Mouse (Mus musculus): ENCODE measurements around the gene Mgat4b. TPM values are rescaled to one million over a fixed set of nuclear protein-coding genes. Genes with fewer than 3 reads are reported as not detected.
A peak's percentile ranks its signal among the peaks of the same experiment; 100 is the strongest.

Gene Mgat4b
- polyA plus RNA-seq, 1 experiment from 2014 or later: 56.0 TPM

- H3K27ac ChIP-seq: no peak overlapping the region
- ATAC-seq (ENCODE audit: low FRiP score): no peak
Measured at GRCm38 (mm10) chr11:50252684-50253265, 42.1 kb downstream of the Mgat4b start.

GRCm38 (mm10) chr11:50253393-50253792, 42.7 kb downstream of the Mgat4b start:
- DNase-seq (ENCODE audit: low spot score): no peak
- ATAC-seq (ENCODE audit: low FRiP score): no peak
- H3K9me3 ChIP-seq (ENCODE audit: control insufficient read depth, low read length): no peaks in the 10 kb centered on the region
- H3K4me2 ChIP-seq (replicated peaks): no peak overlapping the region
- no peaks in the 10 kb centered on the region for H3K4me1 ChIP-seq (replicated peaks; ENCODE audit: control insufficient read depth, insufficient read depth, low read length)
- H3K27ac ChIP-seq: no peak overlapping the region
- 71% methylated on average over 1 of the region's 1 CpGs for WGBS
- no peaks in the 10 kb centered on the region for H3K27me3 ChIP-seq (ENCODE audit: control insufficient read depth, insufficient read depth, low read length)
- peaks cover 26% of the 10 kb centered on the region for H3K36me3 ChIP-seq (replicated peaks; ENCODE audit: control insufficient read depth, insufficient read depth)
- no peak overlapping the region for H3K9ac ChIP-seq
- H3K4me3 ChIP-seq (replicated peaks; ENCODE audit: low read length): no peak overlapping the region

More at GRCm38 (mm10) chr11:50252684-50253265, 42.1 kb downstream of the Mgat4b start:
- H3K4me1 ChIP-seq (replicated peaks; ENCODE audit: control insufficient read depth, insufficient read depth, low read length): no peaks in the 10 kb centered on the region
- no peaks in the 10 kb centered on the region for H3K9me3 ChIP-seq (ENCODE audit: control insufficient read depth, low read length)
- no peak overlapping the region for H3K4me2 ChIP-seq (replicated peaks)
- H3K4me3 ChIP-seq (replicated peaks; ENCODE audit: low read length): no peak overlapping the region
- peaks cover 20% of the 10 kb centered on the region for H3K36me3 ChIP-seq (replicated peaks; ENCODE audit: control insufficient read depth, insufficient read depth)
- no peak overlapping the region for H3K9ac ChIP-seq
- WGBS: 74% methylated on average over 11 of the region's 11 CpGs
- DNase-seq (ENCODE audit: low spot score): no peak
- no peaks in the 10 kb centered on the region for H3K27me3 ChIP-seq (ENCODE audit: control insufficient read depth, insufficient read depth, low read length)

- WGBS: 82% methylated on average over 12 of the region's 12 CpGs
- Histone ChIP-seq H3K4me1 (replicated peaks; ENCODE audit: control insufficient read depth, insufficient read depth, low read length) (no peaks in the 10 kb centered on the region), H3K4me3 (replicated peaks; ENCODE audit: low read length) (no peak overlapping the region), H3K27me3 (ENCODE audit: control insufficient read depth, insufficient read depth, low read length) (no peaks in the 10 kb centered on the region), H3K36me3 (replicated peaks; ENCODE audit: control insufficient read depth, insufficient read depth) (peaks cover 33% of the 10 kb centered on the region), H3K4me2 (replicated peaks) (no peak overlapping the region), H3K9ac (no peak overlapping the region), H3K27ac (no peak overlapping the region), H3K9me3 (ENCODE audit: control insufficient read depth, low read length) (no peaks in the 10 kb centered on the region)
- DNase-seq (ENCODE audit: low spot score) (no peak), ATAC-seq (ENCODE audit: low FRiP score) (no peak)
Measured at GRCm38 (mm10) chr11:50254010-50254580, 43.4 kb downstream of the Mgat4b start.

GRCm38 (mm10) chr11:50256615-50257014, 45.9 kb downstream of the Mgat4b start:
- Histone ChIP-seq H3K27ac (no peak overlapping the region), H3K27me3 (ENCODE audit: control insufficient read depth, insufficient read depth, low read length) (no peaks in the 10 kb centered on the region), H3K9me3 (ENCODE audit: control insufficient read depth, low read length) (no peaks in the 10 kb centered on the region), H3K4me2 (replicated peaks) (no peak overlapping the region), H3K4me1 (replicated peaks; ENCODE audit: control insufficient read depth, insufficient read depth, low read length) (no peaks in the 10 kb centered on the region), H3K36me3 (replicated peaks; ENCODE audit: control insufficient read depth, insufficient read depth) (peaks cover 58% of the 10 kb centered on the region), H3K9ac (no peak overlapping the region), H3K4me3 (replicated peaks; ENCODE audit: low read length) (no peak overlapping the region)
- WGBS: 90% methylated on average over 7 of the region's 7 CpGs
- DNase-seq (ENCODE audit: low spot score) (no peak), ATAC-seq (ENCODE audit: low FRiP score) (no peak)

- H3K9ac ChIP-seq: no peak overlapping the region
- no peaks in the 10 kb centered on the region for H3K27me3 ChIP-seq (ENCODE audit: control insufficient read depth, insufficient read depth, low read length)
- H3K4me2 ChIP-seq (replicated peaks): no peak overlapping the region
- no peak for DNase-seq (ENCODE audit: low spot score)
- H3K27ac ChIP-seq: no peak overlapping the region
- ATAC-seq (ENCODE audit: low FRiP score): no peak
- peaks cover 75% of the 10 kb centered on the region for H3K36me3 ChIP-seq (replicated peaks; ENCODE audit: control insufficient read depth, insufficient read depth)
- H3K4me3 ChIP-seq (replicated peaks; ENCODE audit: low read length): no peak overlapping the region
- no peaks in the 10 kb centered on the region for H3K9me3 ChIP-seq (ENCODE audit: control insufficient read depth, low read length)
- 81% methylated on average over 7 of the region's 7 CpGs for WGBS
- no peaks in the 10 kb centered on the region for H3K4me1 ChIP-seq (replicated peaks; ENCODE audit: control insufficient read depth, insufficient read depth, low read length)
Measured at GRCm38 (mm10) chr11:50258310-50258709, 47.6 kb downstream of the Mgat4b start.

- no peaks in the 10 kb centered on the region for H3K4me1 ChIP-seq (replicated peaks; ENCODE audit: control insufficient read depth, insufficient read depth, low read length)
- no peak overlapping the region for H3K9ac ChIP-seq
- no peaks in the 10 kb centered on the region for H3K27me3 ChIP-seq (ENCODE audit: control insufficient read depth, insufficient read depth, low read length)
- ATAC-seq (ENCODE audit: low FRiP score): no peak
- no peak for DNase-seq (ENCODE audit: low spot score)
- H3K4me3 ChIP-seq (replicated peaks; ENCODE audit: low read length): no peak overlapping the region
- WGBS: 93% methylated on average over 4 of the region's 4 CpGs
- H3K4me2 ChIP-seq (replicated peaks): no peak overlapping the region
- H3K36me3 ChIP-seq (replicated peaks; ENCODE audit: control insufficient read depth, insufficient read depth): peaks cover 97% of the 10 kb centered on the region
- no peak overlapping the region for H3K27ac ChIP-seq
- H3K9me3 ChIP-seq (ENCODE audit: control insufficient read depth, low read length): no peaks in the 10 kb centered on the region
Measured at GRCm38 (mm10) chr11:50262020-50262419, 51.3 kb downstream of the Mgat4b start.

- H3K4me1 ChIP-seq (replicated peaks; ENCODE audit: control insufficient read depth, insufficient read depth, low read length): no peaks in the 10 kb centered on the region
- no peak for DNase-seq (ENCODE audit: low spot score)
- peaks cover 85% of the 10 kb centered on the region for H3K36me3 ChIP-seq (replicated peaks; ENCODE audit: control insufficient read depth, insufficient read depth)
- WGBS: 93% methylated on average over 3 of the region's 3 CpGs
- ATAC-seq (ENCODE audit: low FRiP score): no peak
- H3K9me3 ChIP-seq (ENCODE audit: control insufficient read depth, low read length): no peaks in the 10 kb centered on the region
- H3K27me3 ChIP-seq (ENCODE audit: control insufficient read depth, insufficient read depth, low read length): no peaks in the 10 kb centered on the region
- no peak overlapping the region for H3K27ac ChIP-seq
- no peak overlapping the region for H3K4me2 ChIP-seq (replicated peaks)
- no peak overlapping the region for H3K4me3 ChIP-seq (replicated peaks; ENCODE audit: low read length)
- no peak overlapping the region for H3K9ac ChIP-seq
Measured at GRCm38 (mm10) chr11:50263198-50263597, 52.5 kb downstream of the Mgat4b start.

- DNase-seq (ENCODE audit: low spot score) (no peak), ATAC-seq (ENCODE audit: low FRiP score) (no peak)
- Histone ChIP-seq H3K27me3 (ENCODE audit: control insufficient read depth, insufficient read depth, low read length) (no peaks in the 10 kb centered on the region), H3K4me2 (replicated peaks) (no peak overlapping the region), H3K9ac (no peak overlapping the region), H3K4me1 (replicated peaks; ENCODE audit: control insufficient read depth, insufficient read depth, low read length) (no peaks in the 10 kb centered on the region), H3K36me3 (replicated peaks; ENCODE audit: control insufficient read depth, insufficient read depth) (peaks cover 58% of the 10 kb centered on the region), H3K9me3 (ENCODE audit: control insufficient read depth, low read length) (no peaks in the 10 kb centered on the region), H3K27ac (no peak overlapping the region), H3K4me3 (replicated peaks; ENCODE audit: low read length) (no peak overlapping the region)
- 90% methylated on average over 8 of the region's 8 CpGs for WGBS
Measured at GRCm38 (mm10) chr11:50265931-50266330, 55.2 kb downstream of the Mgat4b start.

- Histone ChIP-seq H3K9ac (no peak overlapping the region), H3K4me3 (replicated peaks; ENCODE audit: low read length) (no peak overlapping the region), H3K4me2 (replicated peaks) (no peak overlapping the region), H3K36me3 (replicated peaks; ENCODE audit: control insufficient read depth, insufficient read depth) (peaks cover 48% of the 10 kb centered on the region), H3K4me1 (replicated peaks; ENCODE audit: control insufficient read depth, insufficient read depth, low read length) (no peaks in the 10 kb centered on the region), H3K27ac (no peak overlapping the region), H3K27me3 (ENCODE audit: control insufficient read depth, insufficient read depth, low read length) (no peaks in the 10 kb centered on the region), H3K9me3 (ENCODE audit: control insufficient read depth, low read length) (no peaks in the 10 kb centered on the region)
- WGBS: 92% methylated on average over 3 of the region's 3 CpGs
- DNase-seq (ENCODE audit: low spot score): no peak
- no peak for ATAC-seq (ENCODE audit: low FRiP score)
Measured at GRCm38 (mm10) chr11:50266997-50267396, 56.3 kb downstream of the Mgat4b start.

GRCm38 (mm10) chr11:50269163-50269562, 58.5 kb downstream of the Mgat4b start:
- Histone ChIP-seq H3K4me1 (replicated peaks; ENCODE audit: control insufficient read depth, insufficient read depth, low read length) (no peaks in the 10 kb centered on the region), H3K4me2 (replicated peaks) (no peak overlapping the region), H3K9me3 (ENCODE audit: control insufficient read depth, low read length) (no peaks in the 10 kb centered on the region), H3K27ac (no peak overlapping the region), H3K4me3 (replicated peaks; ENCODE audit: low read length) (no peak overlapping the region), H3K36me3 (replicated peaks; ENCODE audit: control insufficient read depth, insufficient read depth) (peaks cover 26% of the 10 kb centered on the region), H3K9ac (no peak overlapping the region), H3K27me3 (ENCODE audit: control insufficient read depth, insufficient read depth, low read length) (no peaks in the 10 kb centered on the region)
- peak; percentile 32 for DNase-seq (ENCODE audit: low spot score)
- ATAC-seq (ENCODE audit: low FRiP score): no peak
- 84% methylated on average over 2 of the region's 2 CpGs for WGBS
